Mouse (Mus musculus) Muller cell, postnatal 12 days (primary cell): Measurements from ENCODE around the gene Rspo4.

ENCODE experiments used
- DNase-seq: peaks from one replicate; pipeline ENCODE4 v3.0.0-alpha.2; 2015; ENCODE audit errors: inconsistent ontology term

Gene Rspo4

DNA sequence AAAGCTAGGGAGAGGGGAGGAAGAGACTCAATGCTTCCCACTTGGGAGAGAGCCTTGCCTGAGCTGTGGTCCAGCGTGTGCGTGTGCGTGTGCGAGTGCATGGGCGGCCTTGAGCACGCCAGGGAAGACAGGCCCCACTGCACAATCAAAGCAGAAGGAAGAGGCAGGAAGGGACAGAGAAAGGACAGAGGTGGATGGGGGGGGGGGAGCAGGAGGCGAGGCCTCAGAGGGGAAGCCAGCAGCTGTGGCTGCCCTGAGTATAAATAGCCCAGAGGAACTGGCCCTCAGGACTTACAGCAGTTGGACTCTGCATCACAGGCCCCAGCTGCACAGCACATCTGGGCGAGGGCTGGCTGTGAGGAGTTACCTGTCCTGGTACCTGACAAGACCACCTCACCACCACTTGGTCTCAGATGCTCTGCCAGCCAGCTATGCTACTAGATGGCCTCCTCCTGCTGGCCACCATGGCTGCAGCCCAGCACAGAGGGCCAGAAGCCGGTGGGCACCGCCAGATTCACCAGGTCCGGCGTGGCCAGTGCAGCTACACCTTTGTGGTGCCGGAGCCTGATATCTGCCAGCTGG is 68.3 kb downstream of the Rspo4 start, which contains the start of gene Angpt4:
Gene Angpt4 (plus strand): TSS at position 292 of the 582 bp plus-strand sequence.
- no peak for DNase-seq

GRCm38 (mm10) chr2:151911751-151912150 is 69.0 kb downstream of the Rspo4 start:
- DNase-seq = peak; percentile 83

GRCm38 (mm10) chr2:151914120-151914519 is 71.4 kb downstream of the Rspo4 start:
- DNase-seq = peak; percentile 64

GRCm38 (mm10) chr2:151915111-151915510 is 72.4 kb downstream of the Rspo4 start:
- DNase-seq = no peak

- peak; percentile 77 for DNase-seq
These were observed 73.5 kb downstream of the Rspo4 start for GRCm38 (mm10) chr2:151916061-151916831.

- DNase-seq = no peak
These were observed 76.4 kb downstream of the Rspo4 start for GRCm38 (mm10) chr2:151919140-151919539.

GRCm38 (mm10) chr2:151921068-151921467 is 78.3 kb downstream of the Rspo4 start:
- no peak for DNase-seq

DNA sequence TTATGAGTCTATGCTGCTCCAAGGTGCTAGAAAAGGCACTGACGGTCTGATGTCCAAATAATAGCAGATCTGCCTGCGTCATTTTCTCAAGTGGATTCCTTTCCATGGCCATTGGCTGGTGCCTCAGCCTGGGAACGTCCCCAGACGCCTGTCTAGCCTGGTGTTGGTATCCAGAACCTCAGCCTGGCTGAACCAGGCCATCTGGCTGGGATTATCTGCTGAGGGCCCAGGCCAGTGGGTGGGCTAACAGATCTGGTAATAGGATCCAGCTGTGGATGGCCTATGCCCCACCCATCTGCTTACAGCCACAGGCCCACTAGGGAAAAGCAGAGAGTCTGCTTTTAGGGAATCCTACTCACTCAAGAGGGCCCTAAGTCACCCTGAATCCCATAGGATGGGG is 78.9 kb downstream of the Rspo4 start:
- DNase-seq = no peak
